Mouse (Mus musculus) olfactory bulb, adult 2 months (tissue): ENCODE results near the gene Plppr2.

Experiments used
- CTCF ChIP-seq: fragments of 200-500 bp; IDR thresholded peaks from 2 replicates; pipeline ENCODE4 v1.5.1; 2012; ENCODE audit warnings: low read depth, mild to moderate bottlenecking, low read length, moderate library complexity; ENCODE audit not compliant: insufficient read depth
- POLR2A ChIP-seq: fragments of 200-500 bp; IDR thresholded peaks from 2 replicates; pipeline ENCODE4 v1.6.1; 2012; ENCODE audit warnings: mild to moderate bottlenecking, low read depth, low read length, moderate library complexity; ENCODE audit not compliant: insufficient read depth

- TF ChIP-seq CTCF, result no peak
- no peak for TF ChIP-seq POLR2A
Measured at GRCm38 (mm10) chr9:21976626-21977175, 39.9 kb downstream of the Plppr2 start.
